16 mouse cellular contexts compared by ENCODE assay signal in the genomic region with DNA sequence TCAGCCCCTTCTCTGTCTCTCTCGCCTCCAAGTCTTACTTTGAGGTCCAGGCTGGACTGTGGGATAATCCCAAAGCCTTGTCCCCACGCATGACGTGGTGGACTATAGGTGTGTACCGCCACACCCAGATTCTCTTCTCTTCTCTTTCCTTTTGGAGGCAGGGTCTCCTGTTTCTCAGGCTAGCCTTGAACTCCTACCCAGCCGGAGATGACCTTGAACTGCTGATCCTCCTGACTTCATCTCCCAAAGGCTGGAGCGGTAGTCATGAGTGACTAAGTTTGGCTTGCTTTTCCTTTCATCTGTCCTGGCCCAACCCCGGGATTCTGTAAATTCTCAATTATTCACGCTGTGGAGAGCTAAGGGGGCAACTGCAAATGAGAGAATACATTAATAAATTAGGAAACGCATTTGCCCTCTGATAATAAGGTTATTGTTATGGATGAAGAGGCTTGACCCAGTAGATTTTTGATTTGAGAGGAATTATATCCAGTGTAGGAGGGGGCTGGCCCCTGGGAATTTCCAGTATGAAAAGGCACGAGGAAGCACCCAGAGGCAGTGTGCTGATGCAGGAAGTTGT. TPM values are rescaled to one million over a fixed set of nuclear protein-coding genes. Genes with fewer than 3 reads are reported as not detected.
DNase-seq lines count a peak whose midpoint lies in the region; ATAC-seq and TF ChIP-seq lines count a peak whose summit lies in the region.
"Had no signal": no experiment of that assay in that cellular context is flagged by ENCODE, and none has a peak within 500 bp of the region (broad histone marks: within the 10 kb centered on the region; RNA-seq: fewer than 3 reads in every experiment).

No protein-coding gene starts in this region.

- H3K27me3 ChIP-seq in hindbrain, embryonic 11.5 days (ENCODE audit: control insufficient read depth, insufficient read depth, low read length), result no peaks in the 10 kb centered on the region
- H3K27me3 ChIP-seq in hindbrain, postnatal 0 days (ENCODE audit: insufficient read depth, low read length), result no peaks in the 10 kb centered on the region
- H3K27me3 ChIP-seq in ES-Bruce4 (ENCODE audit: control insufficient read depth, insufficient read depth, low read length, poor library complexity, severe bottlenecking), result no peaks in the 10 kb centered on the region
- no peaks in the 10 kb centered on the region for H3K27me3 ChIP-seq in liver, embryonic 13.5 days
- H3K27me3 ChIP-seq in kidney, adult 2 months (replicated peaks; ENCODE audit: control insufficient read depth, insufficient read depth, low read length), result no peaks in the 10 kb centered on the region
- H3K27me3 ChIP-seq: limb, embryonic 15.5 days had no signal

- no peak for TF ChIP-seq POLR2A in ES-Bruce4 (IDR thresholded peaks at IDR 0.05; ENCODE audit: insufficient read depth, low read length)
- no peak for TF ChIP-seq POLR2A in kidney, adult 2 months (IDR thresholded peaks at IDR 0.05; ENCODE audit: low read depth, low read length)

- H3K36me3 ChIP-seq in hindbrain, embryonic 11.5 days (ENCODE audit: control insufficient read depth, insufficient read depth, low read length), result no peaks in the 10 kb centered on the region
- H3K36me3 ChIP-seq in hindbrain, postnatal 0 days (ENCODE audit: insufficient read depth, low read length), result no peaks in the 10 kb centered on the region
- no peaks in the 10 kb centered on the region for H3K36me3 ChIP-seq in ES-Bruce4 (ENCODE audit: control insufficient read depth, insufficient read depth, low read length, poor library complexity, severe bottlenecking)
- H3K36me3 ChIP-seq in liver, embryonic 13.5 days, result no peaks in the 10 kb centered on the region
- H3K36me3 ChIP-seq in kidney, adult 2 months (ENCODE audit: control insufficient read depth, insufficient read depth, low read length), result no peaks in the 10 kb centered on the region
- H3K36me3 ChIP-seq: limb, embryonic 15.5 days had no signal

- no peak overlapping the region for H3K9ac ChIP-seq in hindbrain, embryonic 11.5 days (ENCODE audit: low read depth, low read length)
- H3K9ac ChIP-seq in hindbrain, postnatal 0 days (replicated peaks; ENCODE audit: low read length), result no peak overlapping the region
- no peak overlapping the region for H3K9ac ChIP-seq in ES-Bruce4 (ENCODE audit: low read depth, poor library complexity, severe bottlenecking)
- H3K9ac ChIP-seq in liver, embryonic 13.5 days, result peak overlapping the region; percentile 58
- H3K9ac ChIP-seq: forebrain, postnatal 0 days; limb, embryonic 15.5 days had no signal

- no peak overlapping the region for H3K4me2 ChIP-seq in hindbrain, embryonic 11.5 days (replicated peaks; ENCODE audit: low read depth, low read length)
- no peak overlapping the region for H3K4me2 ChIP-seq in hindbrain, postnatal 0 days (ENCODE audit: low read depth, low read length)
- H3K4me2 ChIP-seq in liver, embryonic 13.5 days, result peak overlapping the region; percentile 55
- H3K4me2 ChIP-seq: limb, embryonic 15.5 days had no signal

- peak; percentile 67; the same call in 1 of the 2 replicates for ATAC-seq in hindbrain, embryonic 11.5 days (ENCODE audit: low FRiP score)
- ATAC-seq in hindbrain, postnatal 0 days, result no peak
- ATAC-seq in liver, embryonic 13.5 days (ENCODE audit: low read depth), result peak; percentile 7; the same call in 1 of the 2 replicates
- ATAC-seq: forebrain, postnatal 0 days had no signal

- no peak for TF ChIP-seq CTCF in hindbrain, postnatal 0 days (IDR thresholded peaks at IDR 0.05; ENCODE audit: low read depth)
- no peak for TF ChIP-seq CTCF in ES-Bruce4 (IDR thresholded peaks at IDR 0.05; ENCODE audit: low read depth, low read length)
- no peak for TF ChIP-seq CTCF in kidney, adult 2 months (conservative IDR thresholded peaks at IDR 0.05; ENCODE audit: insufficient read depth, insufficient read length, low read depth, low read length)

- H3K27ac ChIP-seq in hindbrain, embryonic 11.5 days (ENCODE audit: low read depth, low read length), result 0 out of 2 replicates have a peak overlapping the region, but pooled peaks have one; percentile 17
- H3K27ac ChIP-seq in hindbrain, postnatal 0 days, result no peak overlapping the region
- H3K27ac ChIP-seq in ES-Bruce4 (ENCODE audit: insufficient read depth, low read length), result peak overlapping the region; percentile 68
- peak overlapping the region; percentile 90 for H3K27ac ChIP-seq in liver, embryonic 13.5 days
- no peak overlapping the region for H3K27ac ChIP-seq in kidney, adult 2 months (ENCODE audit: insufficient read depth, low read depth, low read length)
- H3K27ac ChIP-seq: kidney, postnatal 0 days; limb, embryonic 15.5 days had no signal

- no peaks in the 10 kb centered on the region; the same call in 1 of the 2 replicates for H3K4me1 ChIP-seq in hindbrain, embryonic 11.5 days (replicated peaks; ENCODE audit: control insufficient read depth, insufficient read depth, low read length)
- no peaks in the 10 kb centered on the region for H3K4me1 ChIP-seq in hindbrain, postnatal 0 days (ENCODE audit: insufficient read depth, low read length)
- peaks cover 11% of the 10 kb centered on the region for H3K4me1 ChIP-seq in ES-Bruce4 (ENCODE audit: control insufficient read depth, insufficient read depth, low read length)
- H3K4me1 ChIP-seq in liver, embryonic 13.5 days (replicated peaks), result peaks cover 76% of the 10 kb centered on the region
- H3K4me1 ChIP-seq in kidney, adult 2 months (ENCODE audit: control insufficient read depth, insufficient read depth, low read length), result no peaks in the 10 kb centered on the region; the same call in 1 of the 2 replicates

- peak; percentile 78; the same call in 1 of the 2 replicates for TF ChIP-seq EP300 in ES-Bruce4 (IDR thresholded peaks at IDR 0.05; ENCODE audit: insufficient read depth, low read depth, low read length)

- H3K4me3 ChIP-seq in hindbrain, embryonic 11.5 days (ENCODE audit: low read depth, low read length), result no peak overlapping the region
- H3K4me3 ChIP-seq in hindbrain, postnatal 0 days (ENCODE audit: low read length), result no peak overlapping the region
- no peak overlapping the region for H3K4me3 ChIP-seq in ES-Bruce4 (ENCODE audit: low read depth, low read length)
- H3K4me3 ChIP-seq in liver, embryonic 13.5 days (replicated peaks), result no peak overlapping the region
- no peak overlapping the region for H3K4me3 ChIP-seq in kidney, adult 2 months (ENCODE audit: insufficient read depth, low read depth, low read length)
- H3K4me3 ChIP-seq: limb, embryonic 15.5 days had no signal

- H3K9me3 ChIP-seq in hindbrain, embryonic 11.5 days (ENCODE audit: control insufficient read depth, low read length), result no peaks in the 10 kb centered on the region
- H3K9me3 ChIP-seq in hindbrain, postnatal 0 days (ENCODE audit: low read length), result no peaks in the 10 kb centered on the region
- no peaks in the 10 kb centered on the region for H3K9me3 ChIP-seq in ES-Bruce4 (replicated peaks; ENCODE audit: control insufficient read depth, insufficient read depth, low read length, poor library complexity, severe bottlenecking)
- H3K9me3 ChIP-seq in liver, embryonic 13.5 days (replicated peaks), result no peaks in the 10 kb centered on the region
- H3K9me3 ChIP-seq: limb, embryonic 15.5 days had no signal

- peak; percentile 31 for DNase-seq in hindbrain, embryonic 11.5 days (ENCODE audit: low spot score)
- no peak for DNase-seq in hindbrain, postnatal 0 days (ENCODE audit: low spot score)
- peak; percentile 97 for DNase-seq in R1 (ENCODE audit: low read depth, low spot score)
- DNase-seq in liver, embryonic 13.5 days, result no peak
- no peak for DNase-seq in left cerebral cortex, adult 8-10 months (ENCODE audit: low spot score in 2 of 2)
- DNase-seq in kidney, adult 2 months, result no peak
- no peak for DNase-seq in left cerebral cortex, adult 9 months (ENCODE audit: low spot score in 2 of 2)
- DNase-seq: cerebellum, adult 11 months; forebrain, postnatal 0 days; heart, postnatal 14 days; lung, postnatal 36 days; right cerebral cortex, adult 18-20 months; thymus, postnatal 36 days had no signal

- 62% methylated on average over 10 of the region's 10 CpGs for WGBS in hindbrain, embryonic 11.5 days
- 39% methylated on average over 10 of the region's 10 CpGs for WGBS in hindbrain, postnatal 0 days
- 84% methylated on average over 10 of the region's 10 CpGs for WGBS in liver, embryonic 13.5 days (ENCODE audit: insufficient replicate concordance)
- WGBS in kidney, adult 2 months, result 80% methylated on average over 10 of the region's 10 CpGs

RNA-seq across cellular contexts. Expression of a gene that starts 42.3 kb away (rescaled TPM):
- 30.8 and 31.0 TPM in 2 replicates for polyA plus RNA-seq in hindbrain, embryonic 11.5 days (2014; fragmentation: Nextera tagmentation; extraction: Ambion mirVana)
- 20.2 and 25.7 TPM in 2 replicates for total RNA-seq in hindbrain, postnatal 0 days (2014; rRNA removed)
- 25.3 and 27.1 TPM in 2 replicates for polyA plus RNA-seq in hindbrain, postnatal 0 days (2015; fragmentation: Nextera tagmentation; extraction: Ambion mirVana)
- 24.9 and 25.7 TPM in 2 replicates for polyA plus RNA-seq in ES-Bruce4 (2011; ENCODE audit: insufficient read depth, insufficient read length, low read depth, missing spikeins)
- polyA plus RNA-seq in liver, embryonic 13.5 days (2015; fragmentation: Nextera tagmentation; extraction: Ambion mirVana), result 28.0 and 28.4 TPM in 2 replicates
- 10 to 100 TPM; 15.7 to 19.0 (median 17.1) TPM for total RNA-seq in left cerebral cortex, adult 8-10 months (2022)
- 7.9 and 8.3 TPM in 2 replicates for polyA plus RNA-seq in kidney, adult 2 months (2012; rRNA removed)

RNA-seq across cellular contexts. Expression of a gene that starts 42.3 kb away (rescaled TPM):
- 44.6 and 44.8 TPM in 2 replicates for polyA plus RNA-seq in hindbrain, embryonic 11.5 days (2014; fragmentation: Nextera tagmentation; extraction: Ambion mirVana)
- 27.9 and 40.9 TPM in 2 replicates for total RNA-seq in hindbrain, postnatal 0 days (2014; rRNA removed)
- polyA plus RNA-seq in hindbrain, postnatal 0 days (2015; fragmentation: Nextera tagmentation; extraction: Ambion mirVana), result 27.3 and 27.9 TPM in 2 replicates
- polyA plus RNA-seq in ES-Bruce4 (2011; ENCODE audit: insufficient read depth, insufficient read length, low read depth, missing spikeins), result 26.4 and 36.9 TPM in 2 replicates
- polyA plus RNA-seq in liver, embryonic 13.5 days (2015; fragmentation: Nextera tagmentation; extraction: Ambion mirVana), result 26.0 and 26.1 TPM in 2 replicates
- total RNA-seq in left cerebral cortex, adult 8-10 months (2022), result 10 to 100 TPM; 26.3 to 34.7 (median 27.2) TPM
- 22.8 and 25.3 TPM in 2 replicates for polyA plus RNA-seq in kidney, adult 2 months (2012; rRNA removed)

RNA-seq across cellular contexts. Expression of a gene that starts 42.4 kb away (rescaled TPM):
- polyA plus RNA-seq in hindbrain, embryonic 11.5 days (2014; fragmentation: Nextera tagmentation; extraction: Ambion mirVana), result 1.3 and 1.7 TPM in 2 replicates
- 4.6 and 4.8 TPM in 2 replicates for total RNA-seq in hindbrain, postnatal 0 days (2014; rRNA removed)
- 1.2 and 1.6 TPM in 2 replicates for polyA plus RNA-seq in hindbrain, postnatal 0 days (2015; fragmentation: Nextera tagmentation; extraction: Ambion mirVana)
- polyA plus RNA-seq in ES-Bruce4 (2011; ENCODE audit: insufficient read depth, insufficient read length, low read depth, missing spikeins), result 4.5 and 11.9 TPM in 2 replicates
- polyA plus RNA-seq in liver, embryonic 13.5 days (2015; fragmentation: Nextera tagmentation; extraction: Ambion mirVana), result 1.8 TPM in 2 replicates
- 1 to 10 TPM; 3.8 to 9.6 (median 6.6) TPM for total RNA-seq in left cerebral cortex, adult 8-10 months (2022)
- polyA plus RNA-seq in kidney, adult 2 months (2012; rRNA removed), result 0.45 and 0.64 TPM in 2 replicates

Comparison
In these comparisons a context has a peak if more than half of its experiments do, and no peak if none do; other contexts are left out.
1. DNase-seq: peak in hindbrain, embryonic 11.5 days (single experiment) and R1 (single experiment); none in hindbrain, postnatal 0 days (single experiment), liver, embryonic 13.5 days (single experiment), left cerebral cortex, adult 8-10 months (0 of 2), kidney, adult 2 months (single experiment) and left cerebral cortex, adult 9 months (0 of 2).
2. H3K27ac ChIP-seq: peak in hindbrain, embryonic 11.5 days (single experiment), ES-Bruce4 (single experiment) and liver, embryonic 13.5 days (single experiment); none in hindbrain, postnatal 0 days (single experiment) and kidney, adult 2 months (single experiment).